Mouse (Mus musculus) CD4-positive, CD25-positive, alpha-beta regulatory T cell (primary cell): Measurements from ENCODE around the gene Eif3a. TPM values are rescaled to one million over a fixed set of nuclear protein-coding genes. Genes with fewer than 3 reads are reported as not detected.

Source experiments
- polyA plus RNA-seq: library from polyadenylated mRNA; unstranded; fragments of 100-300 nt; shearing (Covaris generic); gene quantifications from one replicate; pipeline ENCODE4 v1.2.1, GENCODE M21; 2017

Eif3a gene
- polyA plus RNA-seq: 103 TPM

DNA sequence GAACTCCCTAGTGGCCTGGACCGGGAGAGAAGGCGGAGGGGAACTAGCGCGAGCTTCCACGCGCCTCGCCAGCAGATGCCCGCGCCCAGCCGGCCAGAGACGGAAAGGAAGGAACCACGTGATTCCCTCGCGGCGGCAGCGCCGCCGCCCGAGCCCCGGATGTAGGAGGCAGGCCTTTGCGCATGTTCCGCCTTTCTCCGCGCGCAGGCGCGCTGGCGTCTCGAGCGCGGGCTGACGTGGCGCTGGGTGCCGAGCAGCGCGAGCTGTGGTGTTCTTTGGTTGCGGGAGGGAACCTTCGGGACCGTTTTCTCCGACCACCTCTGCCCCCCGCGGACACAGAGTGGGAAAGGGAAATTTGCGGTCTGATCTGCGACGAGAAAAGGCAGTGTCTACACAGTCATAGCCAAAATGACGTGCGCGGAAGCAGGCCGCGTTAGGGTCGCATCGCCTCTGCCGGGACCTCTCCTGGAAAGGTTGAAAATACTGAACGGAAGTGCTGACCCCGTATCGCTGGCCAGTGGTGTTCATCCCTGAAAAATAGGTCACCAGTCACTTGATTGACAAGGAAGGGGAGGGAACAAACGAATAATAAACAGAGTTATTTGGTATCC is at the start of gene Eif3a:
TSS of gene Eif3a (minus strand) at position 108 of the 611 bp plus-strand sequence.

DNA sequence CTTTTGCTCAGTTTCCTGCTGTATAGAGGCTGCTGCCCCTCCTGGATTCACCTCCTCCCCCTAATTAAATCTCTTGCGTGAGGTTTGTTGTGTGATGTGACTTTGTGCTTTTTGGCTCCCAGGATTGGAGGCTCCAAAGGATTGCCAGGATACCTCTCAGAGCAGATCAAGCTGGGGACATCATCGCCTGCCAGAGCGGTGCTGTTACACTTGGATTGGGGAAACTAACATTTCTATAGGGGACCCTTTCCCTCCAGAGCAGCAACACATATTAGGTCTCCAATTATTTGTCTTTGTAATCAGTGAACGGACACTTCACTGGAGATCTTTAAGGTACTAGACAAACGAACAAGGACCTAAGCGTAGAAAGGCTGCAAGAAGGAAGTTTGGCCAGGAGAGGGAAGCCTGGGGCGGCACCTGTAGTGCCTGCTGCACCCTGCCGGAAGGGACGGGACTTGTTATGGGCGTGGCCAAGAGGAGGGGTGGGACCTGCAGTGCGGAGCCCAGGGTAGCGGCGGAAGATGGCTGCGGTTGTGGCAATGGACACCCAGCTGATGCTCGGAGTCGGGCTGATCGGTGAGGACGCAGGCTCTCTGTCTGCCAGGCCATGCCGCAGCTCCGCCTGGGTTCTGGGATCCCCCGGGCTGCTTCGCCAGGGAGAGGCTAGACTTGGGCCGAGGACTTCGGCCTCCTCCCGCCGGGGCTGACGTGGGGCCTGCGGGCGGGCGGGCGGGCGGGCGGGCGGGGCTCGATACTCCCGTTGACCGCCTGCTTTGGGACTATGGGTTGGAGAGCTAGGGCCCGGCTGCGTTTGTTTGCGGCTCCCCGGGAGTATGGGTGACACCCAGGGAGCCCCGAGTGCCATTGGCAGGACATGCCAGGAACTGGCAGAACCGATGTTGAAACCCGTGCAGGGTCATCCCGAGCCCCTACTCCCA is 20.9 kb upstream of the Eif3a start, which contains the start of gene Fam45a:
TSS of gene Fam45a (plus strand) at position 488 of the 938 bp plus-strand sequence.

DNA sequence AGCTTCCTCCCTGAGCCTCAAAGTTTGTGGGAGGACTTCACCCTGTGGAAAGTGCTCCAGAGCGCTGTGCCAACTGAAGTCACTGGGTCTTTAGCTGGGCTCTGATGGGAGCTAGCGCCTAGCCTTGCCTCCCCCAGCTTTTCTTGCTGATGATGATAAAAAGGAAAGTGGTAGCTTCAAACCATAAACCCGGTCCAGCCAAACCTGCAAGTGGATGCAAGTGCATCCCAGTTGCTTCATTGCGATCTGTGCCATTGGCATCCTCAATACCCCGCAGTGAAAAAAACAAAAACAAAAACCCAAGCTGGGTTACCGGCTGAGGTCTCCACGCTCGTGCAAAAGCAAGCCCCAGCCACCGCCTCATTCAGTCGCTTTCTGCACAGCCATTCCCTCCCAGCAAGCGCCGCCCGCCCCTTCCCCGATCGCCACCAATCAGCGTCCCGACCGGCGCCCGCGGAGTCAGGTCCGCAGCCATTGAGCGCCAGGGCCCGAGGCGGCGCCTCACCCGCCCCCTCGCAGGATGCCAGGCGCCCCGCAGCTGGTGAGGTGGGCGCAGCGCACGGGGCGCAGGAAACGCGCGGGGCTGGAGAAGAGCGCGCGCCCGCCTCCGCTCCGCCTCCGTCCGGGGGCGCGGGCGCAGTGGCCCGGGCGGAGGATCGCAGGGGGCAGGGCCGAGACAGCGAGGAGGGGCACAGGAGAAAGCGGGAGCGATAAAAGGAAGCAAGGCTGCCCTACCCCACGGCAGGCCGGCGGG is 34.8 kb downstream of the Eif3a start, which contains the start of gene Nanos1:
TSS of gene Nanos1 (plus strand) at position 550 of the 754 bp plus-strand sequence.

Other genes with a start within 250 kb of the Eif3a start
- 36.4 TPM for gene Cacul1, start 209.6 kb downstream of the Eif3a start, polyA plus RNA-seq
- gene Nanos1, start 34.7 kb downstream of the Eif3a start, polyA plus RNA-seq: 1.8 TPM
- 41.8 TPM for gene Fam45a, start 20.9 kb upstream of the Eif3a start, polyA plus RNA-seq
- gene Sfxn4, start 70.8 kb upstream of the Eif3a start, polyA plus RNA-seq: 3.7 TPM
- gene Prdx3, start 83.9 kb upstream of the Eif3a start, polyA plus RNA-seq: 101 TPM
- 1.4 TPM for gene Grk5, start 99.1 kb upstream of the Eif3a start, polyA plus RNA-seq